Mouse (Mus musculus) spleen, adult 18-20 months (tissue): ENCODE measurements around the gene Lgals2.

Source experiments
- DNase-seq, 2 experiments: peaks; one replicate each; pipeline ENCODE4 v3.0.0; 2022; ENCODE audit warnings: mixed read lengths in 2 of 2

Gene Lgals2

DNA sequence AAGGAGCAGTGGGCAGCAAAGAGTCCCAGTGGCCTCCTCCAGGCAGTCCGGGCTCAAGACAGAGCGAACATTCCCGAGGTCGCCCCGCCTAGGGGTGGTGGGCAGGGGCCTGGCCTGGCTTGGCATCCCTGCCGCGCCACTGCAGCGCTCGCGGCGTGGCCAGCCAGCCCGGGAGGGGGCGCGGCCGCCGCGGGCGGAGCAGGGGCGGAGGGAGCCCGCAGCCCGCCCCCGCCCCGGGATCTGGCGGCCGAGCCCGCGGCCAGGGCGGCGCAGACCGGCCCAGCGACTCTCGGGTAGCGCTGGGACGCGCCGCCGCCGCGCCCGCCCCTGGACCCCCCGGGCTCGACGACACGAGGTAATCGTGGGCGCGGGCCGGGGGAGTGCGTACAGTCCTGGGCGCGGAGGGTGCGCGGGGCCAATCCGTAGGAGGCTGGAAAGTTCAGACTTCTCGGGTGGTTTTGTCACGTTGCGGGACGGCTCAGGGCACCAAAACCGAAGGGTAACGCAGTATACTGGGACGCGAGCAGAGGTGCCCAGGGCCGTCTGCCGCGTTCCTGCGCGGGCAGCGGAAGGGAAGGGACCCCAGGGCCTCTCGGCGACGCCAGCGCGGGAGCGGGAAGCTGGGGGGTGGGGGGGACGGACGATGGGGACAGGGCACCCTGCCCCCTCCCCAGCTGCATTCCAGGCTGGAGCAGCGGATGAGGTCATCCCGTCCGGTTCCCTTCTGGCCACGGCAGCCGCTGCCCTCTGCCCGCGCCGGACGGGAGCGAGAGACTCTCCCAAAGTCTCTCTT lies 12.8 kb downstream of the Lgals2 start, which contains the start of gene Cdc42ep1:
TSS of gene Cdc42ep1 (plus strand) at position 254 of the 793 bp plus-strand sequence.
- peak in 1 of 2 experiments; percentile 19 for DNase-seq

GRCm38 (mm10) chr15:78841161-78841790 lies 14.1 kb downstream of the Lgals2 start:
- no peak for DNase-seq

GRCm38 (mm10) chr15:78840751-78841150 lies 14.6 kb downstream of the Lgals2 start:
- DNase-seq, result no peak

DNA sequence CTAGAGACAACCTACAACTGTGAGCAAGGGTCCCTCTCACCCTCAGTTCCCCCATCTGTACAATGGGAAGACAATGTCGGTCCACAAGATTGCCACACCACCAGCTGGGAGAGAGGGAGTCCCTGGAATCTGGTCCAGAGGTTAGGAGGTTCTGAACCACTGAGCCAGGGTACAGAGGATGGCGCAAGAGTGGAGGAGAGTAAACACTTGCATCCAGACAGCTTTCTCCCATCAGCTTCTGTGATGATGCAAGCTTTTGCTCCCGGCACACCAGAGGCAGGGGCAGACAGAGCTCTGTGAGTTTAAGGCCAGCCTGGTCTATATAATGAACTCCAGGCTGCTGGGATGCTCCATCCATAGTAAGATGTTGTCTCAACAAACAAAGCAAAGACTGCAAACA lies 15.1 kb downstream of the Lgals2 start:
- DNase-seq, result no peak

DNA sequence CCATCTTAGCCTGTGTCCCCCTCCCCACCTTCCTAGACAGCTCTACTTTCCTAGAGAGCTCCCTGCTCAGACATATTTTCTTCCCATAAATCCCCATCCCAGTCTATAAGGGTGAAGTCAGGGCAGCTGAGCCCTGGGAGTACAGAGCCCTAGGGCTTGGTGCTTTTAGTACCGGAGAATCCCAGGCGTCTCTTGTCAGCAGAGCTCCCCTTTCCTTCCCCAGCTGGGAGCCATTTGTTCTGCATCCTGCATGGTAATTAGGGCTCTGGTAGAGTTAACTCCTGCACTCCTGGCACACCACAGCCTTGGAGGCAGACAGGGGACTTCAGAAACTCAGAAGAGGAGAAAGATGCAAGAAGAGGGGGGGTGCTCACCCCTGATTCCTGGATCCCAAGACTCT lies 15.6 kb downstream of the Lgals2 start:
- DNase-seq, result no peak

DNA sequence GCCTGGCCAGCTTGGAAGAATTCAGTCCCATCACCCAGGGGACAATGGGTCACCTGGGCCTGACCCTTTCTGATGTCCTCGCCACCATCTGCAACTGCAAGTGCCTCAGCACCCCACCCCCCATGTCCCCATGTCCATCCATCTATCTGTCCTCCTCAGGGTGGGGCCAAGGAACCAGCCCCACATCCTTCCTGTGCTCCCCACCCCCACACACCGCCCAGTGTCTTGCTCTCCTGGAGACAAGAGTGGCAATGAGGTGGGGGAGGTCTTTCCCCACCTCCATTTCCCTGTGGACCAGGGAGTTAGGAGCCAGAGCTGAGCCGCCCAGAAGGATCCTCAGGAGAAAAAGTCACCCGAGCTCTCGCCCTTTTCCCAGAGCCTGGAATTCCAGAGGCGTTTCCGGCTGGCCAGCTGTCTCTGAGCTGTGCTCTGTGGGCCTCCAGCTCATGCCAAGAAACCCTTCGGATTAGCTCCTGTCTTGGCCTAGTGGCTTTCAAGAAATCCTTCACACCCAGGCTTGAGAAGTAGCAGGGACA lies 19.2 kb downstream of the Lgals2 start:
- no peak for DNase-seq

GRCm38 (mm10) chr15:78835200-78836085 lies 19.9 kb downstream of the Lgals2 start:
- DNase-seq, result no peak

DNA sequence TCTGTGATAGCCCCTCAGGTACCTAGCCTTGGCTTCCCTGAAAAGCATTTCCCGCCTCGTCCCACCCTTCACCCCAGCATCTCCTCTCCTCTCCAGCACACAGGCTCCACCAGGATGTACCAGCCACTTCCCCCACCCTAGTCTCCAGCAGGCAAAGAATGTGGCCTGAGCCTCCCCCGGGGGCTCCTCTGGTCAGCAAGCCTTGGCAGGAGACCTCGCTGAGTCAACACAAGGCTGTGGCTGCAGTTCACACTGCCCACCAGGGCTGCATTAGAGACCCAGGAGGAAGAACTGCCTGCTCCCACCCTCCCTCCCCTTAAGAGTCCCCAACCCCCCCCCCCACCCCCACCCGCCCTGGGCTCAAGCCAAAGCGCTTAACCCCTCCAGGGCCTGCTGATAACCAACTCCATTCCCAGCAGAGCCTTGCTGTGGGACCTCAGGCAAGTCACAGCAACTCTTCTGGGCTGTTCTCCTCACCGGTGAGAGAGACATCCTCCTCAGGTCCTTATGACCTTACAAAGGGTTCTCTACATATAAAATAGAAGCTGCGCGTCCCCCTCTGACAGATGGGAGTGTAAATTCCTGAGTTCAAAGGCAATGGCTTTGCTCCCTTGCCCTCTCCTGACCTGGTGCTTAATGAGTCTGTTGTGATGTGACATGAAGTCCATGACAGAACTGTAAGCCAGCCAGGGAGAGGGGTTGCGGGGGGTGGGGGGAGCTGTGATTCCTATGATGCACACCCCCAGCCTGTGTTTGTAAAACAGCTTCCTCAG lies 20.9 kb downstream of the Lgals2 start:
- no peak for DNase-seq

DNA sequence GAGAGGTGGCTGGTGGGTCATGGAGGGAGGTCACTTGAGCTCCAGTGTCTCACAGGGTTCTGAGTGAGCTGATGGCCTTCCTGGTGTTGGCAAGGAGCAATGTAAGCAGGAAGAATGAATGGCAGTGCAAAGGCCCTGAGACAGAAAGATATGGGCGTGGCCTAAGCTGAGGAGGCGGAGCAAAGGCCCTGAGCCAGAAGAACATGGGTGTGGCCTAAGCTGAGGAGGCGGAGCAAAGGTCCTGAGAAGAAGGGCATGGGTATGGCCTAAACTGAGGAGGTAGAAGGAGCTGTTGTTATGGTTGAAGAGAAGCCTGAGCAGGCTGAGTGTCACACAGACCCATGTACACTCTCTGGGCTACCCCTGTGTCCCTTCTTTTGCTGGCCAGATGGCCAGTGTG lies 21.7 kb downstream of the Lgals2 start:
- no peak for DNase-seq

DNA sequence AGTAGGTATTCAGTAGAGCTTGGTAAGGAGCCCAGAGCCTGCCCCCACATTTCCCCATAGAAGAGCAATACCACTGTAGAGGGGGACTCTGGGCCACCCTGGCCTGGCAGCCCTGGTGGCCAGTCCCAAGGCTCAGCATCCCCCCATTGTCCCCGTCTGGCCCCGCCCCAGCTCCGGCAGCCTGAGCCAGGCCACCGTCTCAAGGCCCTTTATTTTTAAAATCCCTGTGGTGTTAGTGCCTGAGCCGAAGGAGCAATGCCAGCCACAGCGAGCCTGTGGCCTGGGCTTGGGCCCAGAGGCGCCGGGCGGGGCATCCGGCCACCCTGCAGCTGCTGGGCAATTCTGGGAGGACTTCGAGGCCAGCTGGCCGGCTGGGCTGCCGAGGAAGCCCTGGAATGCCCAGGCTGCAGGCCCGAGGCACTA lies 22.6 kb downstream of the Lgals2 start:
- peak in 1 of 2 experiments; percentile 34 for DNase-seq

- no peak for DNase-seq
Measured at GRCm38 (mm10) chr15:78831720-78832657, 23.3 kb downstream of the Lgals2 start.

GRCm38 (mm10) chr15:78830742-78831719 lies 24.3 kb downstream of the Lgals2 start:
- DNase-seq, result no peak

- no peak for DNase-seq
Measured at GRCm38 (mm10) chr15:78829636-78830035, 25.7 kb downstream of the Lgals2 start.

DNA sequence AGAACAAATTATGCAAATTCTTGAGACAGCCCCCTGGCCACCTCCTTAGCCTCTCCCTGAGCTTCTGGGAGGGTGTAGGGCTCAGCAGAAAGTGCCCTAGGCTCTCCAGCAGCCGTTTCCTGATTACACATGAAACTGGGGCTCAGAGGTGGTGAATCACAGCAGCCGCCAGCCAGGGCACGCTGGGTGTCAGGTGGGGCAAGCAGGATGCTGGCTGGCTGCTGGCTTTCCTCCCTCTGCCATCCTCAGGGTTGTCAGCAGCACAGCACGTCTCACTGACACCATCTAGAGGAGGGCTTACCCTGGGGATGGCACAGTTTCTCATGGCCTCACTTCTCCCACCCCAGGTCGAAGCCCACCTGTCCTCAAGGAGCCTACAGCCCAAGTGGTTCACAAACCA lies 27.0 kb downstream of the Lgals2 start:
- DNase-seq, result no peak

GRCm38 (mm10) chr15:78826213-78827204 lies 28.8 kb downstream of the Lgals2 start:
- DNase-seq, result peak in 1 of 2 experiments; percentile 59

- DNase-seq, result no peak
Measured at GRCm38 (mm10) chr15:78816074-78816391, 39.3 kb downstream of the Lgals2 start.

GRCm38 (mm10) chr15:78815314-78816073 lies 39.8 kb downstream of the Lgals2 start:
- no peak for DNase-seq

GRCm38 (mm10) chr15:78813603-78814002 lies 41.7 kb downstream of the Lgals2 start:
- no peak for DNase-seq
